Comparison of ENCODE assay signal across 17 mouse cellular contexts in genomic region chr1:87866672-87867071, GRCm38 (mm10). TPM values are rescaled to one million over a fixed set of nuclear protein-coding genes. Genes with fewer than 3 reads are reported as not detected.
DNase-seq lines count a peak whose midpoint lies in the region; ATAC-seq lines count a peak whose summit lies in the region.
"Had no signal": no experiment of that assay in that cellular context is flagged by ENCODE, and none has a peak within 500 bp of the region (broad histone marks: within the 10 kb centered on the region; RNA-seq: fewer than 3 reads in every experiment).

No protein-coding gene starts in this region.

- intact Hi-C loops in heart, postnatal 25 days (cut with DNase I) = no loop called here

- no peaks in the 10 kb centered on the region for H3K9me3 ChIP-seq in heart, embryonic 13.5 days
- H3K9me3 ChIP-seq in forebrain, embryonic 13.5 days (replicated peaks) = no peaks in the 10 kb centered on the region
- H3K9me3 ChIP-seq: forebrain, embryonic 10.5 days; intestine, embryonic 15.5 days; limb, embryonic 13.5 days had no signal

- H3K4me2 ChIP-seq in heart, embryonic 13.5 days = no peak overlapping the region
- H3K4me2 ChIP-seq in forebrain, embryonic 13.5 days = no peak overlapping the region
- H3K4me2 ChIP-seq: intestine, embryonic 15.5 days; limb, embryonic 13.5 days had no signal

- ATAC-seq in heart, embryonic 13.5 days (ENCODE audit: extremely low read depth, insufficient number of reproducible peaks, low FRiP score, low TSS enrichment) = no peak
- ATAC-seq in common myeloid progenitor, adult 5-6 weeks (replicated peaks; ENCODE audit: low read depth, poor library complexity, severe bottlenecking) = peak; percentile 27; the same call in 1 of the 2 replicates
- no peak for ATAC-seq in forebrain, embryonic 13.5 days
- ATAC-seq: intestine, embryonic 15.5 days; liver, postnatal 0 days had no signal

- peak overlapping the region; percentile 71 for H3K27ac ChIP-seq in heart, embryonic 13.5 days (replicated peaks)
- no peak overlapping the region for H3K27ac ChIP-seq in forebrain, embryonic 13.5 days
- H3K27ac ChIP-seq: forebrain, embryonic 10.5 days; intestine, embryonic 15.5 days; limb, embryonic 13.5 days had no signal

- no peaks in the 10 kb centered on the region for H3K27me3 ChIP-seq in heart, embryonic 13.5 days (replicated peaks)
- H3K27me3 ChIP-seq in forebrain, embryonic 13.5 days = no peaks in the 10 kb centered on the region
- H3K27me3 ChIP-seq: intestine, embryonic 15.5 days; limb, embryonic 13.5 days had no signal

- WGBS in heart, embryonic 13.5 days = 39% methylated on average over 1 of the region's 1 CpGs
- 93% methylated on average over 1 of the region's 1 CpGs for WGBS in forebrain, embryonic 13.5 days

- H3K4me3 ChIP-seq in heart, embryonic 13.5 days = no peak overlapping the region
- H3K4me3 ChIP-seq in forebrain, embryonic 13.5 days = no peak overlapping the region
- H3K4me3 ChIP-seq: forebrain, embryonic 10.5 days; intestine, embryonic 15.5 days; limb, embryonic 13.5 days had no signal

- DNase-seq in heart, postnatal 25 days (ENCODE audit: low spot score) = no peak
- peak; percentile 77 for DNase-seq in thymus, postnatal 0 days (ENCODE audit: low spot score)
- DNase-seq in thymus, postnatal 36 days = no peak
- DNase-seq in thymus, postnatal 4 days = peak; percentile 38
- no peak for DNase-seq in lung, postnatal 36 days
- DNase-seq: adrenal gland, postnatal 10 days; cerebellum, postnatal 14 days; kidney, postnatal 14 days; liver, postnatal 0 days; lung, postnatal 4 days; retina, postnatal 1 day had no signal

- H3K36me3 ChIP-seq in heart, embryonic 13.5 days = no peaks in the 10 kb centered on the region
- no peaks in the 10 kb centered on the region for H3K36me3 ChIP-seq in forebrain, embryonic 13.5 days (ENCODE audit: poor library complexity, severe bottlenecking)
- H3K36me3 ChIP-seq: intestine, embryonic 15.5 days; limb, embryonic 13.5 days had no signal

- H3K4me1 ChIP-seq in heart, embryonic 13.5 days = peaks cover 71% of the 10 kb centered on the region
- no peaks in the 10 kb centered on the region for H3K4me1 ChIP-seq in forebrain, embryonic 13.5 days
- H3K4me1 ChIP-seq: forebrain, embryonic 10.5 days had no signal

- H3K9ac ChIP-seq in heart, embryonic 13.5 days = no peak overlapping the region
- H3K9ac ChIP-seq in forebrain, embryonic 13.5 days = no peak overlapping the region
- H3K9ac ChIP-seq: intestine, embryonic 15.5 days; limb, embryonic 13.5 days; liver, postnatal 0 days had no signal

RNA-seq across cellular contexts. Expression of gene Dgkd, which starts 13.6 kb away (rescaled TPM):
- polyA plus RNA-seq in heart, embryonic 13.5 days (2015; fragmentation: Nextera tagmentation; extraction: Ambion mirVana) = 20.0 and 20.4 TPM in 2 replicates
- 10 to 100 TPM; 56.5 to 56.7 TPM for total RNA-seq in heart, postnatal 25 days (2021)
- polyA plus RNA-seq in thymus, postnatal 0 days (2015; fragmentation: Nextera tagmentation; extraction: Ambion mirVana) = 73.7 and 80.7 TPM in 2 replicates
- 29.2 and 39.9 TPM in 2 replicates for total RNA-seq in common myeloid progenitor, adult 5-6 weeks (2017)
- 36.6 and 43.6 TPM in 2 replicates for polyA plus RNA-seq in forebrain, embryonic 13.5 days (2015; fragmentation: Nextera tagmentation; extraction: Ambion mirVana)

Comparison
In these comparisons a context has a peak if more than half of its experiments do, and no peak if none do; other contexts are left out.
1. DNase-seq: peak in thymus, postnatal 0 days (single experiment) and thymus, postnatal 4 days (single experiment); none in heart, postnatal 25 days (single experiment), thymus, postnatal 36 days (0 of 2) and lung, postnatal 36 days (single experiment).